Mouse (Mus musculus) left cerebral cortex, adult 8-10 months (tissue): ENCODE measurements around the gene Tmem59l. TPM values are rescaled to one million over a fixed set of nuclear protein-coding genes. Genes with fewer than 3 reads are reported as not detected.

Source experiments
- total RNA-seq, 4 experiments: library from RNA; stranded (reverse); gene quantifications; 2 replicates each; pipeline ENCODE4 v1.2.4; 2022

The Tmem59l gene
- total RNA-seq, 4 experiments from 2014 or later: 271 to 280 (median 273) TPM

Other genes starting within 250 kb of the Tmem59l start
- 10 to 100 TPM in 1 of 4 experiments, 1 to 10 TPM in 3; 9.2 to 12.1 (median 9.8) TPM for gene Homer3, start 204.5 kb downstream of the Tmem59l start, total RNA-seq
- gene Ddx49, start 184.9 kb downstream of the Tmem59l start, total RNA-seq: 10 to 100 TPM; 47.5 to 55.7 (median 51.8) TPM
- gene Cope, start 184.8 kb downstream of the Tmem59l start, total RNA-seq: 100 to 1,000 TPM; 123 to 154 (median 139) TPM
- gene Cers1, start 171.6 kb downstream of the Tmem59l start, total RNA-seq: 10 to 100 TPM; 83.6 to 94.5 (median 88.4) TPM
- gene Gdf1, start 157.5 kb downstream of the Tmem59l start, total RNA-seq: 10 to 100 TPM in 2 of 4 experiments, 1 to 10 TPM in 2; 4.2 to 13.4 (median 7.4) TPM
- gene Upf1, start 134.1 kb downstream of the Tmem59l start, total RNA-seq: 10 to 100 TPM; 55.1 to 60.8 (median 59.2) TPM
- 1 to 10 TPM in 1 of 4 experiments, under 1 TPM in 3; 0.20 to 1.0 (median 0.64) TPM for gene Comp, start 113.8 kb downstream of the Tmem59l start, total RNA-seq
- gene Crtc1, start 47.8 kb downstream of the Tmem59l start, total RNA-seq: 100 to 1,000 TPM; 134 to 175 (median 147) TPM
- 10 to 100 TPM; 39.1 to 42.8 (median 40.4) TPM for gene Klhl26, start 10.4 kb downstream of the Tmem59l start, total RNA-seq
- 1 to 10 TPM in 2 of 4 experiments, under 1 TPM in 2; 0.94 to 1.6 (median 1.2) TPM for gene Crlf1, start 5.8 kb upstream of the Tmem59l start, total RNA-seq
- 100 to 1,000 TPM; 103 to 117 (median 109) TPM for gene Rex1bd, start 19.4 kb upstream of the Tmem59l start, total RNA-seq
- 1,000 to 10,000 TPM in 1 of 4 experiments, 100 to 1,000 TPM in 3; 847 to 1,003 (median 930) TPM for gene Uba52, start 23.4 kb upstream of the Tmem59l start, total RNA-seq
- 100 to 1,000 TPM; 419 to 440 (median 422) TPM for gene Fkbp8, start 40.4 kb upstream of the Tmem59l start, total RNA-seq
- gene Kxd1, start 40.6 kb upstream of the Tmem59l start, total RNA-seq: 10 to 100 TPM; 43.0 to 52.5 (median 47.1) TPM
- 10 to 100 TPM; 17.6 to 25.3 (median 19.2) TPM for gene Ell, start 52.1 kb upstream of the Tmem59l start, total RNA-seq
- gene Isyna1, start 107.0 kb upstream of the Tmem59l start, total RNA-seq: 10 to 100 TPM; 54.5 to 60.3 (median 56.5) TPM
- 100 to 1,000 TPM; 211 to 248 (median 234) TPM for gene Ssbp4, start 121.5 kb upstream of the Tmem59l start, total RNA-seq
- 1 to 10 TPM in 1 of 4 experiments, under 1 TPM in 3; 0.55 to 1.3 (median 0.87) TPM for gene Lrrc25, start 128.8 kb upstream of the Tmem59l start, total RNA-seq
- not detected for gene Gdf15, start 145.1 kb upstream of the Tmem59l start, total RNA-seq
- 10 to 100 TPM; 11.2 to 17.0 (median 13.4) TPM for gene Pgpep1, start 173.0 kb upstream of the Tmem59l start, total RNA-seq
- 10 to 100 TPM; 61.5 to 65.0 (median 63.0) TPM for gene Lsm4, start 185.9 kb upstream of the Tmem59l start, total RNA-seq
- 100 to 1,000 TPM; 206 to 222 (median 214) TPM for gene Jund, start 211.6 kb upstream of the Tmem59l start, total RNA-seq
- gene Iqcn, start 216.1 kb upstream of the Tmem59l start, total RNA-seq: under 1 TPM in 1 of 4 experiments, not detected in 3; 0.07 TPM
- not detected for gene Gm3336, start 231.2 kb upstream of the Tmem59l start, total RNA-seq
- gene Pde4c, start 236.4 kb upstream of the Tmem59l start, total RNA-seq: 1 to 10 TPM; 1.7 to 2.8 (median 2.2) TPM